Mouse (Mus musculus): ENCODE measurements around the gene Slc13a5. TPM values are rescaled to one million over a fixed set of nuclear protein-coding genes. Genes with fewer than 3 reads are reported as not detected.

Slc13a5 gene
- total and polyA plus RNA-seq, 3 experiments: not detected

GRCm38 (mm10) chr11:72203440-72203839, 63.6 kb downstream of the Slc13a5 start:
- no peak overlapping the region for H3K9ac ChIP-seq (ENCODE audit: control insufficient read depth, low read depth, low read length, poor library complexity, severe bottlenecking)
- TF ChIP-seq TCF12 (IDR thresholded peaks at IDR 0.05; ENCODE audit: low read depth, low read length) (no peak), ELF1 (IDR thresholded peaks at IDR 0.05; ENCODE audit: low read depth, low read length) (no peak), SIN3A (IDR thresholded peaks at IDR 0.05; ENCODE audit: low read length) (no peak), CHD1 (IDR thresholded peaks at IDR 0.05; ENCODE audit: low read depth, low read length) (no peak), UBTF (IDR thresholded peaks at IDR 0.05; ENCODE audit: borderline replicate concordance, insufficient read depth, low read depth, low read length) (no peak), BHLHE40 (IDR thresholded peaks at IDR 0.05; ENCODE audit: borderline replicate concordance, low read depth, low read length) (no peak), NELFE (IDR thresholded peaks at IDR 0.05; ENCODE audit: low read depth, low read length) (no peak), GATA1 (IDR thresholded peaks at IDR 0.05; ENCODE audit: low read depth, low read length) (no peak), CTCF (IDR thresholded peaks at IDR 0.05 in 2 of 3, conservative IDR thresholded peaks at IDR 0.05 in 1 of 3; ENCODE audit: control insufficient read depth in 1 of 3, insufficient read depth in 1 of 3, low read depth in 2 of 3, low read length in 3 of 3, poor library complexity in 1 of 3, severe bottlenecking in 1 of 3) (no peak)
- no peaks in the 10 kb centered on the region for H3K27me3 ChIP-seq (ENCODE audit: control insufficient read depth in 1 of 2, insufficient read depth in 2 of 2, low read length in 2 of 2)
- H3K36me3 ChIP-seq (ENCODE audit: control insufficient read depth in 1 of 2, insufficient read depth in 2 of 2, low read length in 2 of 2): peaks cover 0 to 4% of the 10 kb centered on the region in 2 experiments; a peak in 2 of 4 replicates
- no peaks in the 10 kb centered on the region for H3K9me3 ChIP-seq (replicated peaks; ENCODE audit: insufficient read depth, low read length)
- peaks cover 0 to 12% of the 10 kb centered on the region in 2 experiments; a peak in 3 of 4 replicates for H3K4me1 ChIP-seq (ENCODE audit: control insufficient read depth in 1 of 2, insufficient read depth in 2 of 2, low read length in 2 of 2)
- H3K4me3 ChIP-seq (ENCODE audit: control insufficient read depth in 1 of 2, insufficient read depth in 1 of 2, low read depth in 2 of 2, low read length in 2 of 2): no peak overlapping the region
- H3K79me2 ChIP-seq (ENCODE audit: control insufficient read depth, insufficient read depth, low read length, poor library complexity): peaks cover 35% of the 10 kb centered on the region
- DNase-seq (ENCODE audit: low read depth, low spot score): no peak
- no peak overlapping the region for H3K27ac ChIP-seq (ENCODE audit: control insufficient read depth, low read depth, low read length)

GRCm38 (mm10) chr11:72196506-72196905, 70.5 kb downstream of the Slc13a5 start:
- DNase-seq (ENCODE audit: low read depth, low spot score): no peak
- Histone ChIP-seq H3K9me3 (replicated peaks; ENCODE audit: insufficient read depth, low read length) (no peaks in the 10 kb centered on the region), H3K27me3 (ENCODE audit: control insufficient read depth in 1 of 2, insufficient read depth in 2 of 2, low read length in 2 of 2) (no peaks in the 10 kb centered on the region), H3K4me1 (ENCODE audit: control insufficient read depth in 1 of 2, insufficient read depth in 2 of 2, low read length in 2 of 2) (no peaks in the 10 kb centered on the region), H3K4me3 (ENCODE audit: control insufficient read depth in 1 of 2, insufficient read depth in 1 of 2, low read depth in 2 of 2, low read length in 2 of 2) (no peak overlapping the region), H3K79me2 (ENCODE audit: control insufficient read depth, insufficient read depth, low read length, poor library complexity) (no peaks in the 10 kb centered on the region; the same call in 1 of the 2 replicates), H3K27ac (ENCODE audit: control insufficient read depth, low read depth, low read length) (no peak overlapping the region), H3K36me3 (ENCODE audit: control insufficient read depth in 1 of 2, insufficient read depth in 2 of 2, low read length in 2 of 2) (peaks cover 0 to 8% of the 10 kb centered on the region in 2 experiments; a peak in 2 of 4 replicates), H3K9ac (ENCODE audit: control insufficient read depth, low read depth, low read length, poor library complexity, severe bottlenecking) (no peak overlapping the region)
- TF ChIP-seq KAT2A (conservative IDR thresholded peaks at IDR 0.05; ENCODE audit: low read depth, low read length): no peak
- no peak for TF ChIP-seq EP300 (IDR thresholded peaks at IDR 0.05; ENCODE audit: low read depth in 1 of 2, low read length in 2 of 2)
- no peak for TF ChIP-seq ZC3H11A (IDR thresholded peaks at IDR 0.05; ENCODE audit: low read depth, low read length)
- no peak for TF ChIP-seq NRF1 (IDR thresholded peaks at IDR 0.05; ENCODE audit: insufficient read depth, low read depth, low read length, poor library complexity, severe bottlenecking)
- no peak for TF ChIP-seq GABPA (IDR thresholded peaks at IDR 0.05; ENCODE audit: low read depth, low read length)
- no peak for TF ChIP-seq TBP (IDR thresholded peaks at IDR 0.05; ENCODE audit: low read depth, low read length)
- TF ChIP-seq RAD21 (IDR thresholded peaks at IDR 0.05; ENCODE audit: low read depth, low read length): no peak
- TF ChIP-seq ZMIZ1 (IDR thresholded peaks at IDR 0.05; ENCODE audit: low read depth, low read length): no peak

All from MEL (cell line).